Mouse (Mus musculus): ENCODE data around the gene Gm20388. TPM values are rescaled to one million over a fixed set of nuclear protein-coding genes. Genes with fewer than 3 reads are reported as not detected.

The Gm20388 gene
- total RNA-seq, 2 experiments from 2014 or later, result not detected

- no peak for DNase-seq (ENCODE audit: low spot score in 2 of 2)
These were observed 2167.7 kb downstream of the Gm20388 start for GRCm38 (mm10) chr8:122078321-122078720.

GRCm38 (mm10) chr8:122079093-122079492 is 2168.5 kb downstream of the Gm20388 start:
- DNase-seq (ENCODE audit: low spot score in 2 of 2), result no peak

- no peak for DNase-seq (ENCODE audit: low spot score in 2 of 2)
These were observed 2169.7 kb downstream of the Gm20388 start for GRCm38 (mm10) chr8:122080347-122080746.

GRCm38 (mm10) chr8:122083401-122083800 is 2172.8 kb downstream of the Gm20388 start:
- DNase-seq (ENCODE audit: low spot score in 2 of 2), result no peak

GRCm38 (mm10) chr8:122084145-122084544 is 2173.5 kb downstream of the Gm20388 start:
- DNase-seq (ENCODE audit: low spot score in 2 of 2), result no peak

- no peak for DNase-seq (ENCODE audit: low spot score in 2 of 2)
These were observed 2174.2 kb downstream of the Gm20388 start for GRCm38 (mm10) chr8:122084726-122085410.

- no peak for DNase-seq (ENCODE audit: low spot score in 2 of 2)
These were observed 2175.4 kb downstream of the Gm20388 start for GRCm38 (mm10) chr8:122086064-122086463.

GRCm38 (mm10) chr8:122088631-122089030 is 2178.0 kb downstream of the Gm20388 start:
- DNase-seq (ENCODE audit: low spot score in 2 of 2), result no peak

GRCm38 (mm10) chr8:122089186-122089700 is 2178.6 kb downstream of the Gm20388 start:
- no peak for DNase-seq (ENCODE audit: low spot score in 2 of 2)

GRCm38 (mm10) chr8:122092476-122092875 is 2181.8 kb downstream of the Gm20388 start:
- no peak for DNase-seq (ENCODE audit: low spot score in 2 of 2)

GRCm38 (mm10) chr8:122098766-122099165 is 2188.1 kb downstream of the Gm20388 start:
- DNase-seq (ENCODE audit: low spot score in 2 of 2), result no peak

- DNase-seq (ENCODE audit: low spot score in 2 of 2), result no peak
These were observed 2189.1 kb downstream of the Gm20388 start for GRCm38 (mm10) chr8:122099711-122100220.

GRCm38 (mm10) chr8:122101816-122102215 is 2191.2 kb downstream of the Gm20388 start:
- DNase-seq (ENCODE audit: low spot score in 2 of 2), result no peak

- no peak for DNase-seq (ENCODE audit: low spot score in 2 of 2)
These were observed 2191.6 kb downstream of the Gm20388 start for GRCm38 (mm10) chr8:122102286-122102685.

- no peak for DNase-seq (ENCODE audit: low spot score in 2 of 2)
These were observed 2192.6 kb downstream of the Gm20388 start for GRCm38 (mm10) chr8:122103241-122103640.

GRCm38 (mm10) chr8:122104658-122105057 is 2194.0 kb downstream of the Gm20388 start:
- no peak for DNase-seq (ENCODE audit: low spot score in 2 of 2)

GRCm38 (mm10) chr8:122106270-122106669 is 2195.6 kb downstream of the Gm20388 start:
- peak; percentile 68 to 83 for DNase-seq (ENCODE audit: low spot score in 2 of 2)

GRCm38 (mm10) chr8:122110240-122110866 is 2199.7 kb downstream of the Gm20388 start:
- no peak for DNase-seq (ENCODE audit: low spot score in 2 of 2)

GRCm38 (mm10) chr8:122110867-122111253 is 2200.2 kb downstream of the Gm20388 start:
- DNase-seq (ENCODE audit: low spot score in 2 of 2), result no peak

- no peak for DNase-seq (ENCODE audit: low spot score in 2 of 2)
These were observed 2201.1 kb downstream of the Gm20388 start for GRCm38 (mm10) chr8:122111745-122112144.

- DNase-seq (ENCODE audit: low spot score in 2 of 2), result no peak
These were observed 2201.8 kb downstream of the Gm20388 start for GRCm38 (mm10) chr8:122112264-122112965.

- DNase-seq (ENCODE audit: low spot score in 2 of 2), result no peak
These were observed 2204.2 kb downstream of the Gm20388 start for GRCm38 (mm10) chr8:122114890-122115289.
